Mouse (Mus musculus) neural tube, embryonic 15.5 days (tissue): ENCODE data around the gene Clic4. TPM values are rescaled to one million over a fixed set of nuclear protein-coding genes. Genes with fewer than 3 reads are reported as not detected.

ENCODE experiments used
- ATAC-seq: fragments of 200-750 bp; cut with Nextera tagmentation; 2 replicates; pipeline ENCODE4 v1.8.0; 2017; ENCODE audit warnings: mild to moderate bottlenecking, moderate TSS enrichment, moderate library complexity; ENCODE audit not compliant: low FRiP score
- H3K27ac ChIP-seq: fragments of 300-500 bp; sonication (generic); replicated peaks from 2 replicates; pipeline ENCODE4 v1.5.1; 2015; ENCODE audit warnings: mild to moderate bottlenecking, inconsistent platforms
- H3K27me3 ChIP-seq: fragments of 300-500 bp; sonication (generic); replicated peaks from 2 replicates; pipeline ENCODE4 v1.6.1; 2015; ENCODE audit warnings: inconsistent platforms
- H3K36me3 ChIP-seq: fragments of 300-500 bp; sonication (generic); 2 replicates; pipeline ENCODE4 v1.6.1; 2015; ENCODE audit warnings: inconsistent platforms
- H3K4me1 ChIP-seq: fragments of 300-500 bp; sonication (generic); 2 replicates; pipeline ENCODE4 v1.6.1; 2015; ENCODE audit warnings: inconsistent platforms
- H3K4me2 ChIP-seq: fragments of 300-500 bp; sonication (generic); 2 replicates; pipeline ENCODE4 v1.6.1; 2015; ENCODE audit warnings: inconsistent platforms, mild to moderate bottlenecking, moderate library complexity
- H3K4me3 ChIP-seq: fragments of 300-500 bp; sonication (generic); replicated peaks from 2 replicates; pipeline ENCODE4 v1.5.1; 2015; ENCODE audit warnings: mild to moderate bottlenecking, inconsistent platforms
- H3K9ac ChIP-seq: fragments of 300-500 bp; sonication (generic); replicated peaks from 2 replicates; pipeline ENCODE4 v1.6.1; 2015; ENCODE audit warnings: mild to moderate bottlenecking, inconsistent platforms
- H3K9me3 ChIP-seq: fragments of 300-500 bp; sonication (generic); replicated peaks from 2 replicates; pipeline ENCODE4 v1.6.1; 2016; ENCODE audit warnings: inconsistent platforms
- WGBS: fragments of 180-500 bp; shearing (Covaris S2); methylation state at CpG from one replicate; pipeline ENCODE4 v1.1.7; 2015; ENCODE audit warnings: mixed read lengths; 5-methylcytosine and 5-hydroxymethylcytosine counted together
- polyA plus RNA-seq: library from polyadenylated mRNA; unstranded; fragments of >200 nt; fragmentation: Nextera tagmentation; extraction: Ambion mirVana; gene quantifications from 2 replicates; pipeline ENCODE4 v1.2.1, GENCODE M21; 2015

Clic4 gene
- polyA plus RNA-seq, 1 experiment from 2014 or later, result 45.3 TPM

DNA sequence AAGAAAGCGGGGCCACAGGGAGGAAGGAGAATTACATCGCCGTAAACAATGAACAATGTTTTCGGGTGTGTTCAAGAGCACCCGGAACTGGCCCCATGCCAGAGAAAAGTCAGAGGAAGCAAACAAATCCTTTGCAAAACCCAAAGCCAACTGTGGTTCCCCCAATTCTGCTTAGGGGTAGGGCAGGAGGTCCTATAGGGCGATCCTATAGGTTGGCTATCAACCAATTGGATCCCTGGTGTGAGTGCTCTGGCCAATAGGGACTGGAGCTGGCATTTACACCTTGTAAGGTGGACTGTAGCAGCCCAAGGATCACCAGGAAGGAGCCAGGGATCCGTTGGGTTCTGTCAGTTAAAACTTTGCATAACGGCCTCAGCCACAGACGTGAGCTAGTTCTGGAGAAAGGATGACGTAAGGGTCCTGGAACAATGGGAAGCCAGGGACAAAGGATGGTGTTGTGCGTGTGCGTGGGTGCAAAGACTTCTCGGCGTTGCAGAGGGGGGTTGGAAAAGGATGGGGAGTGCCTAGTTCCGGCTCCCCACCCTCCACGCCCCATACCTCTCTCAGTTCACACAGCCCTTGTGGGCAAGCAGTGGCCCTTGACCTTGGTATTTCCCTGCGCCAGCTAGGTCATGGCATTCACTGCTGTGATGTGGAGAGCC is 34.5 kb upstream of the Clic4 start:
- Histone ChIP-seq H3K27ac (no peak overlapping the region), H3K4me1 (peaks cover 7% of the 10 kb centered on the region), H3K4me2 (peak overlapping the region; percentile 33; the same call in 1 of the 2 replicates), H3K36me3 (no peaks in the 10 kb centered on the region), H3K4me3 (no peak overlapping the region), H3K9me3 (no peaks in the 10 kb centered on the region), H3K27me3 (no peaks in the 10 kb centered on the region), H3K9ac (no peak overlapping the region; the same call in 1 of the 2 replicates)
- no peak for ATAC-seq
- 39% methylated on average over 17 of the region's 17 CpGs for WGBS

DNA sequence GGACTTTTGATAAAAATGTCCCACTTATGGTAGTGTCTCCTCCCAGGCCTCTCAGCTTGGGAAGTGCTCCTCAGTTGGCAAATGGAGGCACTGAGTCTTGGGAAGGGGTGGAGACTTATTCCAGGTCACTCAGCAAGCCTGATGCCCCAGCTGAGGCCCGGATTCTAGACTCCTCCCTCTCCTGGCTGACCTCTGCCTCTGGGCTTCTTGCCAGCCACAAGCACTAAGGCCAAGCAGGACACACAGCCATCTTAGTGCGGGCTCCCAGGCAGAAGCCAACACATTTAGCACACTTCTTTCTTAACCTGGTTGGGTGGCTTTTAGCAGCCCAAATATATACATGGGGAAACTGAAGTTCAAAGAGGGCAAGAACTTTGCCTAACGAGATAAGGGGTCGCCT is 33.9 kb upstream of the Clic4 start:
- Histone ChIP-seq H3K27me3 (no peaks in the 10 kb centered on the region), H3K4me3 (no peak overlapping the region), H3K9ac (no peak overlapping the region), H3K27ac (no peak overlapping the region), H3K4me2 (no peak overlapping the region), H3K36me3 (no peaks in the 10 kb centered on the region), H3K4me1 (peaks cover 7% of the 10 kb centered on the region), H3K9me3 (no peaks in the 10 kb centered on the region)
- no peak for ATAC-seq
- 63% methylated on average over 4 of the region's 4 CpGs for WGBS

DNA sequence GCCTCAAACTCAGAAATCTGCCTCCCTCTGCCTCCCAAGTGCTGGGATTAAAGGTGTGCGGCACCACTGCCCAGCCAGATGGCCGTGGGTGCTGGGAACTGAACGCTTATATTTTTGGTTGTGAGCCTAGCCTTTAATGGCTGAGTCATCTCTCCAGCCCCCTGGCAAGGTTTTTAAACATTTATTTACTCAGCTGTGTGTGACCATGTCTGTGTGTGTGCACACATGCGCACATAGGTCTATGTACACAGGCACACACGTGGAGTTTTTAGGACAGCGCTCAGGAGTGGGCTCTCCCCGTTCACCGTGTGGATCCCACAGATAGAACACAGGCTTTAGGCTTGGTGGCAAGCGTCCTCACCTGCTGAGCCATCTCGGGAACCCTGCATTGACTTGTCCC is 29.6 kb upstream of the Clic4 start:
- Histone ChIP-seq H3K4me2 (no peak overlapping the region), H3K9me3 (no peaks in the 10 kb centered on the region), H3K27me3 (no peaks in the 10 kb centered on the region), H3K27ac (no peak overlapping the region), H3K36me3 (no peaks in the 10 kb centered on the region), H3K9ac (no peak overlapping the region), H3K4me3 (no peak overlapping the region), H3K4me1 (peaks cover 7% of the 10 kb centered on the region)
- no peak for ATAC-seq
- 88% methylated on average over 10 of the region's 10 CpGs for WGBS

DNA sequence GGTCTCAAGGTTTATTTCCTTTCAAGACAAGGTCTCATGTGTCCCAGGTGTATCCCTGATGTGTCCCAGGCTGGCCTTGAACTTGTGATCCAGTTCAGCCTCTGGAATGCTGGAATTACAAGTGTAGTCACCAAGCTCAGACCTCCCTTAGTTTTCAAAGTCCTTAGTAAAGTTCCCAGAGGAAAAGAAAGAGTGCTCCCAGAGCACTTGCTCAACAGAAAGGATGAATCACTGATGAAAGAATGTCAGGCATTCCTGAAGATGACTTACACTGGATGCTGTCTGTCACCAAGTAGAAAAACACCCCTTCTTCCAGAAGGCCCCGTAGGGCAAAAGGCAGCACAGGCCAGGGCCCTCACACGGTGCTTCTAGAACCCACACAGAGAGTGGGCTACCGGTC is 28.6 kb upstream of the Clic4 start:
- no peak overlapping the region for H3K27ac ChIP-seq
- no peaks in the 10 kb centered on the region for H3K36me3 ChIP-seq
- no peak for ATAC-seq
- 92% methylated on average over 3 of the region's 3 CpGs for WGBS
- no peak overlapping the region for H3K4me2 ChIP-seq
- H3K9ac ChIP-seq, result no peak overlapping the region
- H3K4me1 ChIP-seq, result peaks cover 4% of the 10 kb centered on the region; the same call in 1 of the 2 replicates
- no peaks in the 10 kb centered on the region for H3K9me3 ChIP-seq
- H3K27me3 ChIP-seq, result no peaks in the 10 kb centered on the region
- no peak overlapping the region for H3K4me3 ChIP-seq

DNA sequence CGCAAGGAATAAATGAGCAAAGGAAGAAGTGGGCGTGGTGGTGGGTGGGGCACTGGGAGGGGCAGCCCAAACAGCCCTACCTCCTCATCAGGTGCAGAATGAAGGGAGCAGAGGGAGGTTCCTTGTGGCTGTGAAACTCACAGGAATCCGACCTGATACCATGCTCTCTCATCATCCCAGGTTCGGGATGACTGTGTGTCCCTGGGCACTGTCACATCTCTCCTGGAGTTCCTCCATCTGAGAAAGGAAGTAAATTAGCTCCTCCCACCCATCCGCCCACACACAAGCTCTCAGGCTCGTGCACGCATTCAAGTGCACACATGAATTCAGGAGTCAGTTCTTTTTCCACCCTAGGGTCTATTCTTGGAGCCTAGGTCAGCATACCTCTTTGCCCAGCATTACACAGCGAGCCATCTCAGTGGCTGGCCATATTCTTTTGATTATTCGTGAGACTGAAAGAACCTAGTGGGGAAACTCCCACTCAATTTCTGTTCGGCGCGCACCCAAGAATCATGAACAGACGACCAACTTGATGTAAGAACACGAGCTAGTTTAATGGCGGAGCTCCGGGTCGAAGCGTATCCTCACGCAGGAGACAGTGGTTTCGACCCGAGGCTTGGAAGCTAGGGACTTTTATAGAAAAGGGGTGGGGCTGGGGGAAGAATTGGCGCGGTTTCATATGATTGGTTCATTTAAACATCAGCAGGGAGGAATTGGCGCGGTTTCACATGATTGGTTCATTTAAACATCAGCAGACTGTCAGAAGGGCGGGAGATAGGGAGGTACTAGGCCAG is 27.8 kb upstream of the Clic4 start:
- whole genome bisulfite sequencing, result 92% methylated on average over 26 of the region's 26 CpGs
- Histone ChIP-seq H3K4me2 (no peak overlapping the region), H3K9me3 (no peaks in the 10 kb centered on the region), H3K36me3 (no peaks in the 10 kb centered on the region), H3K27ac (no peak overlapping the region), H3K4me3 (no peak overlapping the region), H3K9ac (no peak overlapping the region), H3K27me3 (no peaks in the 10 kb centered on the region), H3K4me1 (peaks cover 4% of the 10 kb centered on the region; the same call in 1 of the 2 replicates)
- no peak for ATAC-seq

DNA sequence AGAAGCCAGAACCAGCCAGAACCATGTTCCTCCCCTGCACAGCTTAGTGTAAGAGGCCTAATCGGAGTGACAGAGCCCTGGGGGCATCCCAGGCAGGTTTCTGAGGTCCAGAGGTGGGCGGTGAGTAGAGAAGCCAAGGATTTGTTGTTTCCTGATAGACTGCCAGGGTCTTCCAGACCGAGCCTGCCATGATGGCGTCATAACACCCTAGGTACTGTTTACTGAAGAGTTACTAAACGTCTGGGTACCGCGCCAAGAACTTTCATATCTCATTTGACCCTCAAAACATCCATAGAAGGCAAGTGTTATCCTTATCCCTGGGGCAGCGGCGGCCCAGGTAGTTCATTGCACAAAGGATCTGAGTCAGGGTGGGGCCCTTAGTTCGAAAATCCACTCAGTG is 26.1 kb upstream of the Clic4 start:
- Histone ChIP-seq H3K36me3 (no peaks in the 10 kb centered on the region), H3K9me3 (no peaks in the 10 kb centered on the region), H3K4me1 (peaks cover 4% of the 10 kb centered on the region; the same call in 1 of the 2 replicates), H3K9ac (no peak overlapping the region), H3K4me3 (no peak overlapping the region), H3K27ac (peak overlapping the region; percentile 52), H3K4me2 (no peak overlapping the region), H3K27me3 (no peaks in the 10 kb centered on the region)
- 89% methylated on average over 10 of the region's 10 CpGs for WGBS
- ATAC-seq, result no peak

DNA sequence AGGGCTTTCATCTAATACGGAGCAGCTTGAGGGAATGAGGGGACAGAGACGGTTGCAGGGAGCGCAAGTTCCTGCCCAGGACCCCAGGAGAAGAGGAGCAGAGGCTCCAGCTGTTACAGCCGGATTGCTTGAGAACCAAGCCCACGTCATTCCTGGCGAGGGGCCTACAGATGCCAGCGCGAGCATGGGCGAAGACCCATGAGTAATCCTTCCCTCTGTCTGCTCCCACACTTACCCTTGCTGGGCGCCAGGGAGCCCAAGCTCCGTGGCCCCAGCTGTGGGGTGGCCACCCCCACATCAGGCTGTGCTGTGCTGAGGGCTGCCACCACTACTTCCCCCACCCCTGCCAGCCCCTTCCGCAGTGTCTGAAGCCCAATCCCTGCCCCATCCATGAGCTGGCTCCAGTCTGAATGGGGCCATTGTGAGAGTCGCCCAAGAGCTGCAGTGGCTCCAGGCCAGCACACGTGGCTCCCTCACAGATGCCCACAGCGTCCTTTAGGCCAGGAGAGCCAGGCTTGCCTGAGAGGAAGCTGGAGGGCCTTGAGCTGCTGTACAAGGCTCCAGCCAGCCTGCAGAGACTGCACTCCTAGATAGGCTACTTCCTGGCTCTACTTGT is 25.4 kb upstream of the Clic4 start:
- peak; percentile 74 for ATAC-seq
- no peak overlapping the region for H3K9ac ChIP-seq
- no peak overlapping the region for H3K4me3 ChIP-seq
- no peaks in the 10 kb centered on the region for H3K27me3 ChIP-seq
- peaks cover 4% of the 10 kb centered on the region; the same call in 1 of the 2 replicates for H3K4me1 ChIP-seq
- peak overlapping the region; percentile 52 for H3K27ac ChIP-seq
- no peaks in the 10 kb centered on the region for H3K36me3 ChIP-seq
- 60% methylated on average over 15 of the region's 15 CpGs for WGBS
- H3K9me3 ChIP-seq, result no peaks in the 10 kb centered on the region
- peak overlapping the region; percentile 35 for H3K4me2 ChIP-seq

DNA sequence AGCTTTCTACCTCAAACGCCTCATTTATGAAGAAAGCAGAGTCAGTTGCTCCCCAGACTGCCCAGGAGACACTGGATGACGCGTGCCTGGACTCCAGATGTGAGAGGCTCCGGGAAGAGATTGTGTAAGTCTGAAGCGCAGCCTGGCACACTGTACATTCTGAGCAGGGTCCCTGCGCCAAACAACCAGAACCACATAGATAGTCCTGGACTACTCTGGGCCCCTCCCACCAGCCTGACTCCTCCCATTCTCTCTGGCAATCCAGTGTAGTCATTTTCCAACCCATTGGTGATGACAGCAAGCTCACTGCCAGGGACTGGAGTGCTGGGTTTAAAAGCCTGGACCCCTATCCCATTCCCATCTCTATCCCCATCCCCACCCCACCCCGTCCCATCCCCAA is 24.5 kb upstream of the Clic4 start:
- H3K27me3 ChIP-seq, result no peaks in the 10 kb centered on the region
- H3K9me3 ChIP-seq, result no peaks in the 10 kb centered on the region
- H3K4me2 ChIP-seq, result no peak overlapping the region
- no peak for ATAC-seq
- H3K27ac ChIP-seq, result no peak overlapping the region
- H3K4me3 ChIP-seq, result no peak overlapping the region
- H3K9ac ChIP-seq, result no peak overlapping the region
- H3K4me1 ChIP-seq, result peaks cover 4% of the 10 kb centered on the region; the same call in 1 of the 2 replicates
- no peaks in the 10 kb centered on the region for H3K36me3 ChIP-seq
- WGBS, result 88% methylated on average over 7 of the region's 7 CpGs

DNA sequence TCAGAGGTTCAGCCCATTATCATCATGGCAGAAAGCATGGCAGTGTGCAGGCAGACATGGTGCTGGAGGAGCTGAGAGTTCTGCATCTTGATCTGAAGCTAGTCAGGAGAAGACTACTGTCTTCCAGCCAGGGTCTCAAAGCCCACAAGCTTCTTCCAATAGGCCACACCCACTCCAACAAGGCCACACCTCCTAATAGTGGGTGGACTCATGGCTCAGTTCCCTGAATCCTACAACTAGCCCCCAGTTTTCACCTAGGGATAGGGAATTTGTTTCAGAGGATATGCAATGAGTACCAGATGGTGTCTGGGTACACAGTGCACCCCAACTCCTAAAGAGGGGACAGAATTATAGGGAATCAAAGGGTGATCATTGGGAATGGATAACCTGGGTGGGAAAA is 24.0 kb upstream of the Clic4 start:
- no peaks in the 10 kb centered on the region for H3K9me3 ChIP-seq
- no peaks in the 10 kb centered on the region for H3K27me3 ChIP-seq
- H3K4me1 ChIP-seq, result peaks cover 4% of the 10 kb centered on the region; the same call in 1 of the 2 replicates
- H3K9ac ChIP-seq, result no peak overlapping the region
- no peak for ATAC-seq
- H3K36me3 ChIP-seq, result no peaks in the 10 kb centered on the region
- no peak overlapping the region for H3K4me3 ChIP-seq
- no peak overlapping the region for H3K4me2 ChIP-seq
- no peak overlapping the region for H3K27ac ChIP-seq

DNA sequence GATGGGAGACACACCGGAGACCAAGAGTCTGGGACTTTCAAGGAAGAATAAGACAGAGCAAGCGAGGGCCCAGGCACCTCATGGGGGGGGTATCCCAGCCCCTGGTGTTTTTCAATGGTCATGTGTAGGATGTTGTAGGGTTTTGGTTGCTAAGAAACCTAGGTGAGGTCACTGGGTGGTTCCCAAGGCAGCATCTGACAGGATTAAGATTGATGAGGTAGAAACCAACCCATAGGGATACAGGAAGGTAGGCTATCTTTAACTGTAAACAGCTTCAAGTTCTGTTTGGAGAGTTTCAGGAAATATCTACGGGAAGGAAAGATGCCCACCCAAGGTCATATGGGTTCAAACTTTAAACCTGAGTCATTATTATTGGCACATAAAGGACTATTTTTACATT is 21.2 kb upstream of the Clic4 start:
- Histone ChIP-seq H3K4me1 (peaks cover 4% of the 10 kb centered on the region; the same call in 1 of the 2 replicates), H3K4me2 (no peak overlapping the region), H3K9me3 (no peaks in the 10 kb centered on the region), H3K27me3 (no peaks in the 10 kb centered on the region), H3K36me3 (no peaks in the 10 kb centered on the region), H3K4me3 (no peak overlapping the region), H3K9ac (no peak overlapping the region), H3K27ac (no peak overlapping the region)
- 87% methylated on average over 3 of the region's 3 CpGs for WGBS
- no peak for ATAC-seq

DNA sequence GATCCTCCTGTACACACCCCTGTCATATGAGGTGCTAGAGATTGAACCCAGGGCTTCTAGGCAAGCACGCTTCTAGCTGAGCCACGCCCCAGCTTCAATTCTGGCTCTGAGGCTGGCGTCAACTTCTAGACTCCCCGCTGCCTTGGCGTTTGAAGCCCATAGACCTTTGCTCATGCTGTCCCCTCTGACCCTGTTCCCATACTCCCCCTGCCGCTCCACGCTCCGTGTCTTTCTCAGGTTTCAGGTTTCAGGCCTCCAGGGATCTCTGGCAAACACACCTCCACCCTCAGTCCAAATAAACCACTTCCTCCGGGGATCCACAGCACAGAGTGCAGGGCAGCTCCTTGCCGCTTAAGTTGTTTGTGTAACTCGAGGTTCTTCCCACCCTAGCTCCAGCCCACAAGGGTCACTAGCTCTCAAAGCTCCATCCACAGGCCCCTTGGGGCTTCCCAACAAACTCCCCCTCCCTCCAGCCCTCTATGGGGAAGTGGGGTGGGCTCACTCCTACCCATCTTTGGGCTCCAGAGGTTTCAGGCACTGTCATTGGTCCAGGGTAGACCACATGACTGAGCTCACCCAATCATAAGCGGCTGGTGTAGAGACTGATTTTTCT is 20.0 kb upstream of the Clic4 start:
- no peaks in the 10 kb centered on the region for H3K36me3 ChIP-seq
- H3K4me3 ChIP-seq, result no peak overlapping the region
- H3K4me2 ChIP-seq, result peak overlapping the region; percentile 23; the same call in 1 of the 2 replicates
- 12% methylated on average over 12 of the region's 12 CpGs for WGBS
- H3K27me3 ChIP-seq, result no peaks in the 10 kb centered on the region
- no peaks in the 10 kb centered on the region for H3K9me3 ChIP-seq
- no peak overlapping the region for H3K9ac ChIP-seq
- ATAC-seq, result no peak
- no peak overlapping the region for H3K27ac ChIP-seq
- no peaks in the 10 kb centered on the region for H3K4me1 ChIP-seq
